Comparison of ENCODE assay signal across 21 mouse cellular contexts in the genomic region with DNA sequence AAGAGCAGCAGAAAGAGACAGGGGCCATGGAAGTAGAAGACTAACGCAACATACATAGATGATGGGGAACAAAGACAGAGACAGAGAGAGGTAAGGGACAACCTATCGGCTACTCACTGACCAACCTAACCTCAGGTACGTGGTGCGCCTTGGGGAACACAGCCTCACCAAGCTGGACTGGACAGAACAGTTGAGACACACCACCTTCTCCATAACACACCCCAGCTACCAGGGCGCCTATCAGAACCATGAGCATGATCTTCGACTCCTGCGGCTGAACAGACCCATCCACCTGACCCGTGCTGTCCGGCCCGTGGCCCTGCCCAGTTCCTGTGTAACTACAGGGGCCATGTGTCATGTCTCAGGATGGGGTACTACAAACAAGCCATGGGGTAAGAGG. TPM values are rescaled to one million over a fixed set of nuclear protein-coding genes. Genes with fewer than 3 reads are reported as not detected.
"Had no signal": no experiment of that assay in that cellular context is flagged by ENCODE, and none has a peak within 500 bp of the region (broad histone marks: within the 10 kb centered on the region; RNA-seq: fewer than 3 reads in every experiment).

No protein-coding gene starts in this region.

- H3K9me3 ChIP-seq: hindbrain, embryonic 15.5 days; kidney, embryonic 15.5 days; limb, embryonic 12.5 days; liver, embryonic 13.5 days; midbrain, embryonic 15.5 days; neural tube, embryonic 13.5 days had no signal

- H3K27me3 ChIP-seq: hindbrain, embryonic 15.5 days; kidney, embryonic 15.5 days; limb, embryonic 12.5 days; liver, embryonic 13.5 days; midbrain, embryonic 15.5 days; neural tube, embryonic 13.5 days had no signal

- H3K27ac ChIP-seq: hindbrain, embryonic 15.5 days; kidney, embryonic 15.5 days; left cerebral cortex, adult 2 months; limb, embryonic 12.5 days; liver, embryonic 13.5 days; midbrain, embryonic 15.5 days; neural tube, embryonic 13.5 days had no signal

- H3K4me1 ChIP-seq: hindbrain, embryonic 15.5 days; limb, embryonic 12.5 days; liver, embryonic 13.5 days; midbrain, embryonic 15.5 days; neural tube, embryonic 13.5 days had no signal

- H3K36me3 ChIP-seq: hindbrain, embryonic 15.5 days; kidney, embryonic 15.5 days; limb, embryonic 12.5 days; liver, embryonic 13.5 days; midbrain, embryonic 15.5 days; neural tube, embryonic 13.5 days had no signal

- H3K4me3 ChIP-seq: hindbrain, embryonic 15.5 days; kidney, embryonic 15.5 days; left cerebral cortex, adult 2 months; limb, embryonic 12.5 days; liver, embryonic 13.5 days; midbrain, embryonic 15.5 days; neural tube, embryonic 13.5 days had no signal

- DNase-seq: kidney, adult 11 months; kidney, postnatal 14 days; liver; liver, embryonic 13.5 days; liver, postnatal 0 days; lung, postnatal 36 days; right cerebral cortex, adult 18-20 months; right cerebral cortex, postnatal 25 days; thymus, postnatal 25 days had no signal

RNA-seq across cellular contexts. Expression of a gene that starts 2.0 kb away (rescaled TPM):
- polyA plus RNA-seq: hindbrain, embryonic 15.5 days; kidney, embryonic 15.5 days; large intestine, adult 2 months; limb, embryonic 12.5 days; liver, embryonic 13.5 days; liver, postnatal 0 days; lung, embryonic 16.5 days; midbrain, embryonic 15.5 days; neural tube, embryonic 13.5 days; small intestine, adult 2 months; testis, adult 2 months; urinary bladder, adult 2 months had no signal

RNA-seq across cellular contexts. Expression of a gene that starts 3.7 kb away (rescaled TPM):
- polyA plus RNA-seq: large intestine, adult 2 months; limb, embryonic 12.5 days; liver, embryonic 13.5 days; liver, postnatal 0 days; neural tube, embryonic 13.5 days; small intestine, adult 2 months; testis, adult 2 months had no signal

RNA-seq across cellular contexts. Expression of a gene that starts 10.1 kb away (rescaled TPM):
- polyA plus RNA-seq: liver, embryonic 13.5 days; liver, postnatal 0 days; neural tube, embryonic 13.5 days; testis, adult 2 months had no signal

RNA-seq across cellular contexts. Expression of a gene that starts 21.0 kb away (rescaled TPM):
- polyA plus RNA-seq: large intestine, adult 2 months; liver, embryonic 13.5 days; liver, postnatal 0 days; neural tube, embryonic 13.5 days; small intestine, adult 2 months; stomach, embryonic 14.5 days; testis, adult 2 months; urinary bladder, adult 2 months had no signal
